Mouse (Mus musculus) liver, postnatal 0 days (tissue): Measurements from ENCODE around the gene Mpc1.

Experiments used
- CTCF ChIP-seq: sonication (generic); IDR thresholded peaks from 2 replicates; pipeline ENCODE4 v1.5.1; 2016; ENCODE audit warnings: antibody characterized with exemption, low read depth
- EP300 ChIP-seq: IDR thresholded peaks from 2 replicates; pipeline ENCODE4 v1.6.1; 2016; ENCODE audit warnings: antibody characterized with exemption, low read depth, mild to moderate bottlenecking

GRCm38 (mm10) chr17:8240517-8240916 is 42.2 kb upstream of the Mpc1 start:
- TF ChIP-seq EP300 (no peak), CTCF (no peak)
